Mouse (Mus musculus): ENCODE results near the gene Atp2b4. TPM values are rescaled to one million over a fixed set of nuclear protein-coding genes. Genes with fewer than 3 reads are reported as not detected.

The Atp2b4 gene
- polyA plus RNA-seq, 1 experiment from 2014 or later, result 8.5 TPM

DNA sequence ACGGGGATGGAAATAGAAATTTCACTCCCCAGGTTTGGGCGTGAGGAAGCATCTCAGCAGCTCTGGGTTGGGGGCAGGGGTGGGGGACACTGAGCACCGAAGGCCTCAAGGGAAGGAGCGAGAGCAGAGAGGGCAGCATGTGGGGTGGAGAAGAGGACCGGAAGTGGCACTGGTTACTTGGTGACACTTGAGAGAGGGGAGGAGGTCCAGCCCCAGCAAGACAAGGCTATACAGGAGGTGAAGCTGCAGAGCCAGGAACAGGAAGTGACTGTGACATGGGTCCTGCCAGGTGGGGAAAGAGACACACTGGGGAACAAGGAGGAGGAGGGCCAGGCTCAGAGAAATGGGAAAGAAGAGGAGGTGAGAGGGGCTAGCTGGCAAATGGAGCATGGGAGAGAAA lies 20.3 kb upstream of the Atp2b4 start:
- H3K4me1 ChIP-seq, result peaks cover 31% of the 10 kb centered on the region
- H3K36me3 ChIP-seq, result no peaks in the 10 kb centered on the region
- no peak overlapping the region for H3K4me2 ChIP-seq
- H3K27ac ChIP-seq, result no peak overlapping the region
- ATAC-seq (replicated peaks; ENCODE audit: low FRiP score), result no peak
- no peaks in the 10 kb centered on the region for H3K27me3 ChIP-seq
- H3K9me3 ChIP-seq (replicated peaks), result no peaks in the 10 kb centered on the region
- 43% methylated on average over 5 of the region's 5 CpGs for WGBS
- no peak overlapping the region for H3K9ac ChIP-seq
- no peak overlapping the region for H3K4me3 ChIP-seq (replicated peaks)

DNA sequence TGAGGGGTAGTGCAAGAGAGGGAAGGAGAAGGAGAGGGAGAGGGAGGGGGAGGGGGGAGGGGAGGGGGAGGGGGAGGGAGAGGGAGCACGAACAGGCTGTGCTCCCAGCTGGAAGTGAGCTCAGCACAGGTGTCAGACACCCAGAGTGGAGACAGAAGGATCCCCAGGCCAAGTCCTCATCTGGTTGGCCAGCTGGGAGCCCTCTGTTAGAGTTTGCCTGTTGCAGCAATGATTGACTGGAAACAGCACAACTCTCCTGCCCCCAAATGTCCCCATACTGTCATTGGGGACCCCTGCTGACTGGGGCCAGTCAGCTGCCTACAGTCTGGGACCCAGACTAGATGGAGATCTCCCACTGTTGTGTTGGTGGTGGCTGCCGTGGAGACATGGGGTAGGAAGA lies 19.3 kb upstream of the Atp2b4 start:
- Histone ChIP-seq H3K9me3 (replicated peaks) (no peaks in the 10 kb centered on the region), H3K27me3 (no peaks in the 10 kb centered on the region), H3K4me1 (peaks cover 21% of the 10 kb centered on the region), H3K4me3 (replicated peaks) (no peak overlapping the region), H3K36me3 (no peaks in the 10 kb centered on the region), H3K4me2 (no peak overlapping the region), H3K9ac (no peak overlapping the region), H3K27ac (no peak overlapping the region)
- WGBS, result 58% methylated on average over 1 of the region's 2 CpGs
- no peak for ATAC-seq (replicated peaks; ENCODE audit: low FRiP score)

DNA sequence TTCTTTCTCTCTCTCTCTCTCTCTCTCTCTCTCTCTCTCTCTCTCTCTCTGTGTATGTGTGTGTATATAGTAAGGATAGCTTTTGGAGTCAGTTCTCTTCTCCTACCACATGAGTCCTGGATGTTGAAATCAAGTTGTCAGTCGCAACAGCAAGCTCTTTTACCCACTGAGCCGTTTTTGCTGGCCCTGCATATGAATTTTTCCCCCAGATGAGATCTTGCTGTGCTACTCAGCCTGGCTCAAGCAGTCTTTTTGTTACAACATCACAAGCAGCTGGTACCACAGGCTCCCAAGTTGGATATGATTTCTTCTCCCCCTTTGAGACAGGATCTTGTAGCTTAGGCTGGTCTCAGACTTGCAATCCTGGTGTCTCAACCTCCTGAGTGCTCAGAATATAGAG lies 17.7 kb upstream of the Atp2b4 start:
- Histone ChIP-seq H3K4me2 (no peak overlapping the region), H3K27ac (no peak overlapping the region), H3K9ac (no peak overlapping the region), H3K36me3 (no peaks in the 10 kb centered on the region), H3K9me3 (replicated peaks) (no peaks in the 10 kb centered on the region), H3K27me3 (no peaks in the 10 kb centered on the region), H3K4me3 (replicated peaks) (no peak overlapping the region), H3K4me1 (peaks cover 15% of the 10 kb centered on the region)
- ATAC-seq (replicated peaks; ENCODE audit: low FRiP score), result no peak
- WGBS, result 81% methylated on average over 2 of the region's 2 CpGs

GRCm38 (mm10) chr1:133815747-133816491 lies 15.1 kb upstream of the Atp2b4 start:
- Histone ChIP-seq H3K36me3 (no peaks in the 10 kb centered on the region), H3K4me1 (peaks cover 3% of the 10 kb centered on the region; the same call in 1 of the 2 replicates), H3K27me3 (no peaks in the 10 kb centered on the region), H3K9me3 (replicated peaks) (no peaks in the 10 kb centered on the region), H3K4me2 (no peak overlapping the region), H3K27ac (no peak overlapping the region), H3K9ac (no peak overlapping the region), H3K4me3 (replicated peaks) (no peak overlapping the region)
- 76% methylated on average over 12 of the region's 12 CpGs for WGBS
- ATAC-seq (replicated peaks; ENCODE audit: low FRiP score), result no peak

- Histone ChIP-seq H3K9me3 (replicated peaks) (no peaks in the 10 kb centered on the region), H3K27me3 (0 out of 2 replicates have a peak, but pooled peaks cover 5% of the 10 kb centered on the region), H3K4me2 (no peak overlapping the region), H3K4me3 (replicated peaks) (no peak overlapping the region), H3K9ac (no peak overlapping the region), H3K4me1 (no peaks in the 10 kb centered on the region), H3K27ac (no peak overlapping the region), H3K36me3 (no peaks in the 10 kb centered on the region)
- 40% methylated on average over 5 of the region's 5 CpGs for WGBS
- no peak for ATAC-seq (replicated peaks; ENCODE audit: low FRiP score)
These were observed 8.5 kb upstream of the Atp2b4 start for GRCm38 (mm10) chr1:133809376-133809775.

DNA sequence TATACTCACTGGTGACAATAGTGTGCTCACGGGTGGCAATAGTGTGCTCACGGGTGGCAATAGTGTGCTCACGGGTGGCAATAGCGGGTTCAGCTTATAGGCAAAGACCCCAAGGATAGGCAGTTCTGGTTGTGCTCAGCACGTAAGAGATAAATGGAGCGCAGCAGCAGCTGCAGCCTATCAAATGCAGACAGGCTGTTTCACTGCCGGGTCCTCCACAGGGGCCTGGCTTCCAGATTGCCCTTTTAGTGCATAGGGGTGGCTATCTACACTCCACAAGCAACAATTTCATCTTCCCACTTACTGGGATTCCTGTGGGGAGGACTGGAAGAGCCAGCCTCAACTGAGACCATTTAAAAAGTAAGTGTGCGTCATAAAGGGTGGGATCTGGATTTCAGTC lies 7.2 kb upstream of the Atp2b4 start:
- Histone ChIP-seq H3K4me2 (no peak overlapping the region), H3K27me3 (0 out of 2 replicates have a peak, but pooled peaks cover 5% of the 10 kb centered on the region), H3K36me3 (no peaks in the 10 kb centered on the region), H3K9ac (no peak overlapping the region), H3K9me3 (replicated peaks) (no peaks in the 10 kb centered on the region), H3K4me1 (0 out of 2 replicates have a peak, but pooled peaks cover 5% of the 10 kb centered on the region), H3K4me3 (replicated peaks) (no peak overlapping the region), H3K27ac (no peak overlapping the region)
- no peak for ATAC-seq (replicated peaks; ENCODE audit: low FRiP score)
- WGBS, result 59% methylated on average over 8 of the region's 8 CpGs

GRCm38 (mm10) chr1:133801743-133802142 lies 902 bp upstream of the Atp2b4 start:
- 69% methylated on average over 5 of the region's 5 CpGs for whole genome bisulfite sequencing
- ATAC-seq (replicated peaks; ENCODE audit: low FRiP score), result no peak
- peak overlapping the region; percentile 92; the same call in 1 of the 2 replicates for H3K4me2 ChIP-seq
- H3K4me3 ChIP-seq (replicated peaks), result no peak overlapping the region
- H3K4me1 ChIP-seq, result peaks cover 49% of the 10 kb centered on the region
- peak overlapping the region; percentile 37; the same call in 1 of the 2 replicates for H3K27ac ChIP-seq
- no peaks in the 10 kb centered on the region for H3K9me3 ChIP-seq (replicated peaks)
- H3K27me3 ChIP-seq, result 0 out of 2 replicates have a peak, but pooled peaks cover 9% of the 10 kb centered on the region
- H3K9ac ChIP-seq, result 0 out of 2 replicates have a peak overlapping the region, but pooled peaks have one; percentile 47
- no peaks in the 10 kb centered on the region for H3K36me3 ChIP-seq

DNA sequence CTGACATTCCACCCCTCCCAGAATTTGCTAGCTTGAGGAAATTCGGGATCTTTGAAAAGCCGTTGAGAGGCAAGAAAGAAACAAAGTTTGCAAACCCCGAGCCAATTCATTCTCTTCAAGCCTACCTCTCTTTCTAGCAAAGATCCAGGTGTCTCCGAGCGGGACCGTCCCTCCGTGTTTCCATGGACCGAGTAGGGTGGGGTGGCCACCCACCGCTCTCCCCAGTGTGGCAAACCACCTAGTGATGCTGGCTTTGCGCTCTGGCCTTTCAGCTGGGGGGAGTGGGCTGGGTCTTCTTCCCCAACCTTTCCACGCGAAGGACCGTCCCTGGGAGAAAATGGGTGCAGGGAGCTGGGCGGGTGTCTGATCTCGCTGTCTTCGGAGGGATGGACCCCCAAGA lies 329 bp downstream of the Atp2b4 start:
- peak; percentile 40 for ATAC-seq (replicated peaks; ENCODE audit: low FRiP score)
- H3K36me3 ChIP-seq, result no peaks in the 10 kb centered on the region
- H3K27ac ChIP-seq, result 0 out of 2 replicates have a peak overlapping the region, but pooled peaks have one; percentile 20
- H3K27me3 ChIP-seq, result 0 out of 2 replicates have a peak, but pooled peaks cover 6% of the 10 kb centered on the region
- peak overlapping the region; percentile 57 for H3K4me3 ChIP-seq (replicated peaks)
- H3K4me2 ChIP-seq, result peak overlapping the region; percentile 92
- under 1% methylated on average over 16 of the region's 16 CpGs for WGBS
- peak overlapping the region; percentile 47 for H3K9ac ChIP-seq
- peaks cover 49% of the 10 kb centered on the region for H3K4me1 ChIP-seq
- no peaks in the 10 kb centered on the region for H3K9me3 ChIP-seq (replicated peaks)

GRCm38 (mm10) chr1:133799686-133800445 lies 975 bp downstream of the Atp2b4 start:
- WGBS, result 3% methylated on average over 21 of the region's 21 CpGs
- Histone ChIP-seq H3K27ac (0 out of 2 replicates have a peak overlapping the region, but pooled peaks have one; percentile 20), H3K9me3 (replicated peaks) (no peaks in the 10 kb centered on the region), H3K27me3 (0 out of 2 replicates have a peak, but pooled peaks cover 4% of the 10 kb centered on the region), H3K9ac (peak overlapping the region; percentile 47), H3K4me2 (peak overlapping the region; percentile 92), H3K4me3 (replicated peaks) (peak overlapping the region; percentile 57), H3K36me3 (no peaks in the 10 kb centered on the region), H3K4me1 (peaks cover 49% of the 10 kb centered on the region)
- ATAC-seq (replicated peaks; ENCODE audit: low FRiP score), result no peak

GRCm38 (mm10) chr1:133798821-133799415 lies 1.9 kb downstream of the Atp2b4 start:
- 76% methylated on average over 1 of the region's 1 CpGs for WGBS
- Histone ChIP-seq H3K9me3 (replicated peaks) (no peaks in the 10 kb centered on the region), H3K27me3 (0 out of 2 replicates have a peak, but pooled peaks cover 4% of the 10 kb centered on the region), H3K9ac (no peak overlapping the region), H3K36me3 (no peaks in the 10 kb centered on the region), H3K4me1 (peaks cover 49% of the 10 kb centered on the region), H3K27ac (no peak overlapping the region; the same call in 1 of the 2 replicates), H3K4me3 (replicated peaks) (peak overlapping the region; percentile 57), H3K4me2 (peak overlapping the region; percentile 92)
- no peak for ATAC-seq (replicated peaks; ENCODE audit: low FRiP score)

- ATAC-seq (replicated peaks; ENCODE audit: low FRiP score), result peak; percentile 65
- peak overlapping the region; percentile 92 for H3K4me2 ChIP-seq
- H3K4me1 ChIP-seq, result peaks cover 45% of the 10 kb centered on the region
- no peak overlapping the region for H3K27ac ChIP-seq
- H3K4me3 ChIP-seq (replicated peaks), result no peak overlapping the region; the same call in 1 of the 2 replicates
- H3K9me3 ChIP-seq (replicated peaks), result no peaks in the 10 kb centered on the region
- 33% methylated on average over 9 of the region's 9 CpGs for WGBS
- 0 out of 2 replicates have a peak, but pooled peaks cover 4% of the 10 kb centered on the region for H3K27me3 ChIP-seq
- no peak overlapping the region for H3K9ac ChIP-seq
- H3K36me3 ChIP-seq, result no peaks in the 10 kb centered on the region
These were observed 2.6 kb downstream of the Atp2b4 start for GRCm38 (mm10) chr1:133797979-133798820.
